Mouse (Mus musculus) cerebellum, postnatal 4 days (tissue): ENCODE measurements around the gene Vangl1.

Source experiments
- DNase-seq, 2 experiments: peaks; one replicate each; pipeline ENCODE4 v3.0.0; 2022; ENCODE audit warnings: low spot score in 2 of 2, mixed read lengths in 1 of 2

The Vangl1 gene

DNA sequence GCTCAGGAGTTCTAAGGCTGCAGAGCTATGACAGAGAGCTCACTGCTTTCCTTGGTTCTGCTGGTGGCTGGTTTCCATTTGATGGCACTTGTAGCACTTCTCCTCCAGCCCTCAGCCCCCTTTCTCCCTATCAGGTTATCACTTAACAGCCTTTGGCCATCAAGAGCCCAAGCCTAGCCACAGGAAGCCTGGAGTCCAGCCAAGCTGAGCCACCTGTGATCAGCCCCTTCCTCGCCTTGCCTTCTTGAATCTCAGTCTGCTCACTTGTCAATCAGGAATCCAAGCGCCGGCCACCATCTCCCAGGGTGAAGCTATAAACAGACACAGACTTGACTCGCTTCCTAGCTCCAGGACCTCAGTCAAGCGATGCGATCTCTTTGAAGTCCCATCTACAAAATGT lies 6.0 kb downstream of the Vangl1 start:
- DNase-seq = no peak

DNA sequence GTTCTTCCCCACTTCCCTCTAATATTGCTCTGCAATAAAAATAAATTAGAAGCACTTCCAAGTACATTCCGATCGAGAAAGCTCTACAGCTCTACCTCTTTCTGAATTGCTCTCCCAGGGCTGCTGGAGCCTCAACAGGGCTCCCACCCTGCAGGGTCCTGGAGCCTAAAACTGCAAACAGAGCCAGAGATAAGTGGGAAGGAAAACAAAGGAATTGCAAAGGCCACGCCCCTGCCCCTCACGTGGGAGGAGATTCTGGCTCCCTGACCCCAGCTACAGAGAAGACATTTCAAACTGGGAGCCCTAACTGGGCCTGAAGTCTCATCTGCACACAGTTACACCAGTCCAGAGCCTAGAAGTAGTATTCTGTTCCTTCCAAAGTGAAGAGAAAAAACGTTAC lies 6.7 kb downstream of the Vangl1 start:
- DNase-seq = no peak

GRCm38 (mm10) chr3:102197152-102197551 lies 7.3 kb downstream of the Vangl1 start:
- DNase-seq = no peak

GRCm38 (mm10) chr3:102196166-102196565 lies 8.3 kb downstream of the Vangl1 start:
- no peak for DNase-seq

DNA sequence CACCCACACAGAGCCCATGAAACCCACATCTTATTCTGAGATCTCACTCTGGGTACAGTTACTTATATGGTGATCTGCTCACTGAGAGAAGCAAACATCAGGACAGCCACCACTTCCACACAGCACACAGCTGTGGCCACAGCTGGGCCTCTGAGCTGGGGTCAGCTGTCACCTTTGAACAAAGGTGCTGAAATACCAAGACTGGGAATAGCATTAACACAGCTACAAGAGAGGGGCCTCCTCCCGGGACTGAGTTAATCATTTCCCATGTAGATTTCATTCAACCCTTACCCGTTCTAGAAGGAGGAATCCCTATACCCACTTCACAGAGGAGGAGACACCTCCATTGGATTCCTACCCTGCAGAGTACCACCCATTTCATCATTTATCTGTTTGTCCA lies 8.7 kb downstream of the Vangl1 start:
- DNase-seq = no peak

DNA sequence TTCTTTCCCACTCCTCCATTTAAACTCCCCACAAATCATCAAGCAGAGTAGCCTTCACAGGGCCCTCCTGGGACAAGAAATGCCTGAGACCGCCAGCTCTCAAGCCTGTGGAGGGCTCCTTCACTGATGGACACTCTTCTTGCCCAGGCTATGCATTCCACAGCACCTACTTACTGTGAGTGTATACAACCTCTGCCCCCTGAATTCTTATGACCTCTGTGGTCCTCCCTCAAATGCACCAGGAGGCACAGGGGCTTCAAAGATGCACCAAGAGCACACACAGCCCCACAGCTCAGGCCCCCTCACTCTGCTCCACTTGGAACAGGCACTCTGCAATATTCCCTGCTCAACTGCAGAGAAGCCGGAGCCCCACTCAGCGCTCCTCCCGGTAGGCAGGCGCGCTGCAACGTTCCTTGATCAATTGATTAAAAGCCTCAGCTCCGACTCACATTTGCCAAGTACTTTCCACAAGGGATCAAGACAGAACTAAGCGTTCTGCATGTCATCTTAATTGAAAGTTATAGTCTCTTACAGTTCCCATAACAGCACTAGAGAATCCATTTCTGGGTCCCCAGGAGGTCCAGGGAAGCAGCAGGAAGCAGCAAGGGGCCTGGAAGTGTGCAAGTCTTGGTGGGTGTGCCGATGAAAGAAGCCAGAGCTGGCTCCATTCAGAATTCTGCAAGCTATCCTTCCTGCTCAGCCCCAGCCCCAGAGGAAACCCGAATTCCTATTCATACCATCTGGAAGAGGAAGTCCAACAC lies 10.0 kb downstream of the Vangl1 start:
- DNase-seq = no peak

DNA sequence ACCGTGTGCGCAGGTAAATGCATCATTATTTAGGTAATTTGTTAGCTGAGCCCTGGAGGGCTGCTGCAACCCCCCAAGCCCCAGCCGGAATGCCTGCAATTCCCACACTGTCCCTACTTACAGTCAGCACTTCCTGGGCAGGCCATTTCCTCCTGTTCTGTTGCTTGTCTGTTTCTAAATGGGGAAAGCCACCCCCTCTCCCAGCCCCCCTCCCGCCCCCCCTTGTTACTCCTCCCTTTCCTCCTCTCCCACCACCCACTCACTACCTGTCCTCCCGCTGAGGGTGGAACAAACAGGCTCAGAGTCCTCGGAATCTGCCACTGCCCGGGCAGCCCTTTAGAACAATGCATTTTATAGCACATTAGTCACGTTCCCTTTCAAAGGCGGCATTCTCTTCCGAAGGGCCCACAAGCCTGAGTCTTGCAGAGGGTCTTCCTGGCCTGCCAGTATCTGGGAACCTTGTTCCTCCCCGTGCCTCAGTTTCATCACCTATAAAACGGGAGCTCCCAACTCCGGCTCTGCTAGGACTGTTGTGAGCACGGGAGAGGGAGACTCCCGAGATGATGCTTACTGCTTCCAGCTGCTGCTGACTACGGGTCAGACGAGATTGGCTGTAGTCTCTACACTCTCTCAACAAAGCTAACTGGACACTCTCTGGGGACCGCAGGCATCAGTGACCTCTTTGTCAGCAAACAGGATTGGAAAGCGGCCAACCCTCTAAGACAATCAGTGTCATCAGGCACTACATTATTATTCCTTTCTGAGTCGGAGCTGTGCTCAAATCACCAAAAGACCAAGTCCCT lies 10.8 kb downstream of the Vangl1 start:
- DNase-seq = no peak

DNA sequence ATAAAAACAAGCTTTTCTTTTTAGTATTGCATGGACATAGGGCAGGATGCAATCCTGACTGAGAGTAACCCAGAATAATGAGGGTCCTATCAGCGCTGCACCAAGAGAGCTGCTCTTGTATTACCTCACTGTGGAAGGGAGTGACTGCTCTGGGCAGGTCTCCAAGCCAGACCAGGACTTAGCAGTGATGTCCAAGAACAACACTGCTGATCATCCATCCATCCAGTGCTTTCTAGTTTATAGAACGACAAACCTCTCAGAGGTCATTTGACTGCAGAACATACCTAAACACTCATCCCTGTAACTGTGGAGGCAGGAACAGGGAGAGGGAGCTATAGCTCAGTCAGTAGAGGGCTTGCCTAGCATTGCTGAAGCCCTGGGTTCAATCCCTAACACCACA lies 11.9 kb downstream of the Vangl1 start:
- no peak for DNase-seq

- no peak for DNase-seq
Observed at GRCm38 (mm10) chr3:102191575-102191974, 12.9 kb downstream of the Vangl1 start.

DNA sequence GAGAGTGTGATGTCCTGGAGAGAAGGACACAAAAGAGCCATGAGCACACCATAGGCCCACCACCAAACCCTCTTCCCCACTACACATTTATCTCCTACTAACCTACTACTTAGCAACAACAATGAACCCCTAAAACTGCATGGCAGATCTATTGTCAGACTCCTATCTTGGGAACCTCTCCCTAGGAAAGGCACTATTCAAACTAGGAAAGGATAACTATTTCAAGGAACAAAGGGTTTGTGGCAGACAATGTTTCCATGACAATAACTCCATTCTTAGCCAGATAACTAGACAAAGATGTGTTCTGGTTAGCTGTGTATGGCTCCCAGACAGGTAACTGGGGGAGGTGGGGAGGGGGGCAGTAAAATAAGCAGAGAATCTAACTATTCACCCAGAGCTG lies 13.9 kb downstream of the Vangl1 start:
- no peak for DNase-seq

DNA sequence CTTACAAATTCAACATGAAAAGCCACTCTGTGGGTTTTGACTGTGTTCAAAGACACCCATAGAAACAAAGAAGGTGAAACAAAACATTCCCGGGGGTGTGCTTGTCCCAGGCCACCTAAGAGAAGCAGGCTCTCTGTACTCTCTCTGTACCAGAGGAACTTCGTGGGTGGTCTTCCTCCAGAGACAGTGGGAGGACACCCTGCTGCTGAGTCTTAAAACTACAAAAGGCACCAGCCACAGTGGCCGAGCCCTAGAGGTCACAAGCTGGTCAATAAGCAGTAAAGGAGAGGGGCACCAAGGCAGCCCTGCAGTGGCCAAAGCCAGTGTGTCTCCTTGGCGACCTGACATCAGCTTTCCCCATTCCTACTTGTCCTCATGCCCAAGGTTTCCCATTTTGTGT lies 14.5 kb downstream of the Vangl1 start:
- no peak for DNase-seq

DNA sequence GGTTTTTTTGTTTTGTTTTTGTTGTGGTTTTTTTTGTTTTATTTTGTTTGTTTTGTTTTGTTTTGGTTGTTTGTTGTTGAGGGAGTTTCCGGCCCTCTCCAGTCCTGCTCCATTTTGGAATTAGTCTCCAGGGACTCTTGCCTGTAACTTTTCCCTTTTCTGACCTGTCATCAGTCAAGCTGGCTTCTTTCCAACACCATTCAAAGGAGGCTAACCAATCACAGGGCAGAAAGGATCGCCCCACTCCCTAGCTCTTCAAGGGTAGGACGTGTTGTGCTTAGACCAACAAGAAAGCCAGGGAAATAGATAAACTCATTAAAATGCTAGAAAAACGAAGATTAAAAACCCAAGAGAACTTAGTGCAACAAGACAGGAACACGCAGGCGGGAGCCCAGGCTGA lies 15.5 kb downstream of the Vangl1 start:
- DNase-seq = no peak

DNA sequence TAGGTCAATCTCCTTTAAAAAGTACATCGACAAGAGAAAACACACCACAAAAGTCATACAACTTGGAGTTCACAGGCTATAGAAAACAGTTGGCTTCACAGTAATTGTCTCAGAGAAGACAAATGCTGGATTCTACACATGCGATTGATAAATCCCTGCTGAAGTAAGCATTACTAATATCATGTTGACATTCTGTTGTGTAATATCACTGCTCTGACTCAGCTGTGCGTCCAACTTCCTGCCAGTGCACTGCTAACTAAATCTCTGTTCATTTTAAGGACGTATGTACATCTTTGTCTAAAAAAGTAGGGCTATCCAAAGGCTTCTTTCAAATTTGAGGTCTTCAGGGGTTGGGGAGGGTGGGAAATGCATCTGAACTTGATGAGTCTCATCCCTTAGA lies 17.1 kb downstream of the Vangl1 start:
- no peak for DNase-seq

DNA sequence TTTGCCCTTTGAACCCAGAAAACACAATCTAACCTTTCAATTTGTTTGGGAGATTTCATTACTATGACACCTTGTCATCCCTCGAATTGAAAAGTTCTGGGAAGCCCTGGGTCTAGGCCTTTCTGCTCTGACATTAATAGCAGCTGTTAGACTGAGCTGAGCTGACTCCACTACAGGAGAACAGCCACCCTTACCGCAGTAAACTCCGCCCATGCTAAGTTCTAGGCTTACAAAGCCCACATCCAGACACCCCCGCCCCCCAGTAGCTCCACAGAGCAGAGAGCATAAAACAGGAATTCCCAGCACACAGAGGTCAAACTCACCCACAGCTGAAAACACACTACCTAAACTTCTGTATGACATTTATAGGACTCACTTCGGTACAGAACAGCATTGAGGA lies 19.8 kb downstream of the Vangl1 start:
- no peak for DNase-seq

- no peak for DNase-seq
Observed at GRCm38 (mm10) chr3:102182601-102183000, 21.9 kb downstream of the Vangl1 start.

GRCm38 (mm10) chr3:102181191-102181590 lies 23.3 kb downstream of the Vangl1 start:
- DNase-seq = no peak

DNA sequence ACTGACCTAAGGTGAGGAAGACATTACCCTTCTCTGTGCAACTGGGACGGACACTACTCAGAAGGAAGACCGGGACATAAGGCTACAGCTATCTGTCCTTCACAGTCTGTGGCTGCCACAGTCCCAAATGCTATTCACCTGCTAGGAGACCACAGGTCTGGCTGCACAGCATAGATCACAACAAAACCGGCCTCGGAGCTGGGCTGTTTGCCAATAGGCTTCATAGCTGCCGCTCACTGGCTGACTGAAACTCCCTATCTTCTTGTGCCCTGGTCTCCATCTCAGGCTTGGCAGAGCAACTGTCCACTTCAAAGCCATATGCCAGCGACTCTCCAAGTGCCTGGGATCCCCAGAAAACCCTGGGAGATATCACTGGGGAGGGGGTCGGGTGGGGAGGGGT lies 23.7 kb downstream of the Vangl1 start:
- peak in 1 of 2 experiments; percentile 49 for DNase-seq

DNA sequence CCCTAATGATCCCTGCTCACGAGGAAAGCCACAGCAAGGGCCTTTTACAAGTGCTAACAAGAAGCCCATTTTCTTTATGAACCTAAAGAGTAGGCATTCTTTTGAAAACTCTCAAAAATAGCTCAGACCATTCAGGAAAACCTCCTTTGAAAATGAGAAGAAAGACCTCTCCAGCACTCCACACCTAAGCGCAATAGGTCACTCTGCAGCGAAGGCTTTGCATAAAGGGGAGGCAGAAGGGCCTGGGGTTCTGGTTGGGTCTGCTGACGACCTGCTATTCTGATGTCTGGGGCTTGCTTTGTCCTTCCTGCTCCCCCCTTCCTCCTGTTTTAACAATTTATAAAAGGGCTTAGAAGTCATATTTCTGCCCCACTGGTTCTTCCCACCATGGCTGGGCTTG lies 24.6 kb downstream of the Vangl1 start:
- DNase-seq = no peak

GRCm38 (mm10) chr3:102177837-102178615 lies 26.5 kb downstream of the Vangl1 start:
- DNase-seq = no peak

DNA sequence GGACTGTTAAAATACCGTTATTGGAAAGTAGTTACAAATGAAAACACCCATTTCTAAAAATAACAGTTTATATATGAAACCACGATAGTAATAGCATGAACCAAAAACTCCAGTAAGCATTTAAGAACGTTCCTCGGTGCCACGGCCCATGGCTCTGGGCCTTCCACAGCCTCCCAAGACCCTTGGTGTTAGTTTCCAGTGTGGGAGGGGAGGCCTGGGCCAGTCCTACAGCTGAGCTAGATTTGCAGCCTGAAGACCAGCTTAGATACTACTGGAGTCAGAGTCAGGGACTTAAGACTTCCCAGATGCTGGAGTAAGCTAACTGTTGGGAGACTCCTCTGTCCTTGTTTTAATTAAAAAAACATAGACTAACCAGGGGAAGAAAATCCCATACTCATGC lies 28.4 kb downstream of the Vangl1 start:
- no peak for DNase-seq

- no peak for DNase-seq
Observed at GRCm38 (mm10) chr3:102175701-102176100, 28.8 kb downstream of the Vangl1 start.

- no peak for DNase-seq
Observed at GRCm38 (mm10) chr3:102174118-102174865, 30.2 kb downstream of the Vangl1 start.
